Mouse (Mus musculus): ENCODE measurements around the gene Gpr21.
"Not testable (repeated sequence)": the region's sequence is repeated elsewhere in the genome, so short reads cannot be mapped to it uniquely, and the experiment has no call there.

The Gpr21 gene

DNA sequence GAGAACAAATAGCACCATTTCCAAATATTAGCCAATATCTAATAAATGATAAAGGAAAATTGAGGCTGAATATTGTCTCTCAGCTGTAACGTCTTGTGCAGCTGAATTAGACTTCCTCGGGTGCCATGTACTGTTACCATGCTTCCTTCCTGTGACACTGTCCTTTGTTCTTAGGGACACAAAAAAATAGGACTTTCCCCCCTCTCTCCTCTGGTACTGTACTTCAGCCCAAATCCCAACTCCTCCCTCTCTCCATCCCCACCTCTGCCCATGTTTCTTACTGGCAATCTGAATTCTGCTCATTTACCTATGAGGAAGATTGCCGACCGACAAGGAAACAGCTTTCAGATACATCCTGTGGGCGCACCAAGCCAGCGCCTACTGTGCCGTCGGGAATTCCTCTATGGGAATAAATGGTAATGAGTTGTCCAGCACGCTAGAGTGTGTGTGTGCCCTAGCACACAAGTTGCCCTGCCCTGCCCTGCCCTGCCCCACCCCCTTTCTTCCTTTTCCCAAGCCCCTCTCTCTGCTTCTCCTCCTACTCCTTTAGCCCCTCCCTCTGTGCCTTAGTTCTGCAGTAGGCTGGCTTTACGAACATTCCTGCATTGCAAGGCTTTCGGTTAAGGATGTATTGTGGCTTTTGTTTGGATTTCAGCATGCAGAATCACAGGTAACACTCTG is at the start of gene Gpr21:
Gene Gpr21, plus strand, starts transcription at position 303 of the 681 bp plus-strand sequence.
- DNase-seq (ENCODE audit: low spot score), result no peak

DNA sequence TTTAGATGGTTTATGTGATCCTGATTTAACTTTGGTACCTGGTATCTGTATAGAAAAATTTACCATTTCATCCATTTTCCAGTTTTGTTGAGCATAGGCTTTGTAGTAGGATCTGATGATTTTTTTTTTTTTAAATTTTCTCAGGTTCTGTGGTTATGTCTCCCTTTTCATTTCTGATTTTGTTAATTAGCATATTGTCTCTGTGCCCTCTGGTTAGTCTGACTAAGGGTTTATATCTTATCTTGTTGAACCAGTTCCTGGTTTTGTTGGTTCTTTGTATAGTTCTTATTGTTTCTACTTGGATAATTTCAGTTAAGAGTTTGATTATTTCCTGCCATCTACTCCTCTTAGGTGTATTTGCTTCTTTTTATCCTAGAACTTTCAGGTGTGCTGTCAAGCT is 36.6 kb upstream of the Gpr21 start:
- no peak for DNase-seq (ENCODE audit: low spot score)

- DNase-seq (ENCODE audit: low spot score), result no peak
Measured at GRCm38 (mm10) chr2:37480039-37480438, 36.1 kb upstream of the Gpr21 start.

GRCm38 (mm10) chr2:37484165-37484564 is 32.0 kb upstream of the Gpr21 start:
- no peak for DNase-seq (ENCODE audit: low spot score)

DNA sequence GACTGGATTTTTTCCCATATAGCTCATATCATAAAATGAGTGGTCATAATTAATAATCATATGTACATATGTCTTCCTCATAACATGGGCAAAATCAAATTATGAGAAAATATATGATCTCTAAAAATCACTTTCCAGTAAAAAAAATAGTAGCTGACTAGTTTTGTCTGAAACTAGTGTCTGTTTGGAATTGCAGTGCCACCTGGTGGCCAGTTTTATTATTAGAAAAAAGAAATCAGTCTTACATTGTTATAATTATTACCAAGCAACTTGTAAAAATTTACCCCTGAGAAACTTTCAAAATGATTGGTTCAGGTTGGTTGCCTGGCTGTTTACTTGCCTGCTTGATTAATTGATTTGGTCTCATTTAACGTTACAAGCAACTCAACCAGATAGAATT is 30.8 kb upstream of the Gpr21 start:
- peak; percentile 39 for DNase-seq (ENCODE audit: low spot score)

DNA sequence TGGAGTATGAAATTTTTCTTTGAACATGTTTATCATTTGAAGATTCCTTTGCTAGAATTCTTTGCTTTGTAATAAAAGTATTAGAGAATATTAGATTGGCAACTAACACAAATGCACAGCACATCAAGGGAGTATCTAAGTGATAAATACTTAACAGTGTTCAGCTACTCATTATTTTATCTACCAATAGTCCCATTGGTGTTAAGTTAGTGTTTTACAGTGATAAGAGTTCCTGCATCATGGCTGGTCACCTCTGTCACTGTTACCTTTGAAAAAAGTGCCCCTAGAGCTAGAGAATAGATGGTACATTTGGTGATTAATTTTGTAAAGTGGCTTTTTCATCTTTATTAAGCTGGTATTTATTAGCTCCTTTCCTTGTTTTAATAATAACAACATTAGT is 29.7 kb upstream of the Gpr21 start:
- DNase-seq (ENCODE audit: low spot score), result no peak

DNA sequence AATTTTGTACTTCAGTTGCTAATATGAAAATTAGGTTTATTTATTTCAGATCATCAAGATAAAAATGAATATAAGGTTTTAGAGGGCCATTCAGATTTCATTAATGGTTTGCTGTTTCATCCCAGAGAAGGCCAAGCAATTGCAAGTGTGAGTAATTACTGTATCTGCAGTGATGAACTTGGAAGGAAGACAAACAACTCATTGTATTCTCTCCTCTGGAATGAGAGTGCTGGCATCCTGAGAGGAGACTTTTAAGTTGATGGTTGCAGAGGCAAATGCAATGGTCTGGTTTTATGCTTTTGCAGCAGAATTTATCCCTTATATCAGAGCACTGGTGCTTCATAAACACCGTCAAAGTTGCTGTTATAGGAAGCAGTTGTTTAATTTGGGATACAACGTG is 27.2 kb upstream of the Gpr21 start:
- DNase-seq (ENCODE audit: low spot score), result no peak

DNA sequence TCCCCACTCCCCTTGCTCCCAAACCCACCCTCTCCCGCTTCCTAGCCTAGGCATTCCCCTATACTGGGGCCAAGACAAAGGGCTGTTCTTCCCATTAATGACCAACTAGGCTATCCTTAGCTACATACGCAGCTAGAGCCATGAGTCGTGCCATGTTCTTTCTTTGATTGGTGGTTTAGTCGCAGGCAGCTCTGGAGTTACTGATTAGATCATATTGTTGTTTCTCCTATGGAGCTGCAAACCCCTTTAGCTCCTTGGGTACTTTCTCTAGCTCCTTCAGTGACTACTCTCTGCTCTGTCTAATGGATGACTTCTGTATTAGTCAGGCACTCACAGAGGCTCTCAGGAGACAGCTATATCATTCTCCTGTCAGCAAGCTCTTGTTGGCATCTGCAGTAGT is 18.8 kb upstream of the Gpr21 start:
- DNase-seq (ENCODE audit: low spot score), result no peak

DNA sequence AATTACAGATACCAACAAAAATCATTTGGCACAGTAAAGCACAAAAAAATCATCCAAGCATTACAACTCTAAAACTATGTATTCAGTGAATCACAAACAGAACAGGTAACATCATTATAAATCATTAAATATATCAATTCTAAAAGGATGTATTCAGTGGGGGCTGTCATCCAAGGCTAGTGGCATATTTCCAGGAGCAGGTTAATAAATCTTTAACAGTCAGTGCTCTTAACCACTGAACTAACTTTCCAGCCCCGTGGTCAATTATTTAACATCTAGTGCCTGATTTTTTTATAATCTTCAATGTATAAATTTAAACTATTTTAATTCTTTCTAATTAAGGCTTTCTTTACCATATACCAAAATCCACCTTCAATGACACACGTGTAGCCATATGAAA is 10.3 kb upstream of the Gpr21 start:
- DNase-seq (ENCODE audit: low spot score), result not testable (repeated sequence)

DNA sequence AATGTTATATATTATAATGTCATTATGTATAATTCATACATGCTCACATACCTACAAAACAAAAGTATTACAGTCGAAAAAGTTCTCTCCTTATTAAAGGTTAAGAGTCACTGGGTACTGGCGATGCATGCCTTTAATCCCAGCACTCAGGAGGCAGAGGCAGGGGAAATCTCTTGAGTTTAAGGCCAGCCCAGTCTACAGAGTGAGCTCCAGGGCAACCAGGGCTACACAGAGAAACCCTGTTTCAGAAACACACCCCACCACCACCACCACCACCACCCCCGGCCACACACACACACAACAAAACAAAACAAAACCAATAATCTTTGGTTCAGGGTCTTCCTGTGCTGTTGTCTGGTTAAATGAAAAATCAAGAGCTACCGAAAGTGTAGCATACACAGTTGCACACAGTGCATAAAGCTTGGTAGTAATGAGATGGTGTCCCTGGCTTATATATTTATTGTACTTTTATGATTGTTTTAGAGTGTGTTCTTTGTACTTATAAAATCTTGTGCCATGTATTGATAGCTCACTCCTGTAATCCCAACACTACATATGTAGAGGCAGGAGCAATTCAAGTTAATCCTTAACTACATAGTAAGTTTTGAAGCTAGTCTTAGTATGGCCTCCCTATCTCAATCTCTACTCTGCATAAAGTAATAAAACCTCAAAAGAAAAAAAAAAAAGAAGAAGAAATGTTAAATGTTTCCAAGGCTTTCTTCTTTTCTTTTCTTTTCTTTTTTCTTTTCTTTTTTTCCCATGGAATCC is 4.8 kb upstream of the Gpr21 start:
- no peak for DNase-seq (ENCODE audit: low spot score)

DNA sequence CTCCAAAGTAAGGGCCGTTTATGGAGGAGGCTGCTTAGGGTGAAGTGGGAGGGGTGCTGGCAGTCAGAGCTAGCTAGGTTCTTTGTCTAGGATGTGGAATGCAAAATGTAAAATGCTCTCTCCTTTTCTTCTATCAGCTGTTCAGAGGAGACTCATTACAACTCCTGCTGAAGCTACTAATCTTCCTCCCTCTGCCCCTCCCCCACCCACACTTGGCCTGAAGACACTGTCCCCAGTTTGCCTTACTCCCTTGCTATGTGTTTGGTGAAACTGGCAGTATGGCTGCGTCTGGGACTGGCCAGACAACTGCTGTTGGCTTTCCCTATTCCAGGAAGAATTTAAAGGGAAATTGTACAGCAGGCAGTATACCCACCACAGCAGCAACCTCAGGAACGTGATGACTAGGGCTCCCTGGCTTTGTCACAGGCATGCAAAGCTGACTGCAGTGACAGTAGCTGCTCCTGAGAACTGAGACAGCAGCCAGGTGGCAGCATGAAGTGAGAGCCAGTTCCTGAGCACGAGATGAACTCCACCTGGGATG is 860 bp downstream of the Gpr21 start:
- DNase-seq (ENCODE audit: low spot score), result no peak

DNA sequence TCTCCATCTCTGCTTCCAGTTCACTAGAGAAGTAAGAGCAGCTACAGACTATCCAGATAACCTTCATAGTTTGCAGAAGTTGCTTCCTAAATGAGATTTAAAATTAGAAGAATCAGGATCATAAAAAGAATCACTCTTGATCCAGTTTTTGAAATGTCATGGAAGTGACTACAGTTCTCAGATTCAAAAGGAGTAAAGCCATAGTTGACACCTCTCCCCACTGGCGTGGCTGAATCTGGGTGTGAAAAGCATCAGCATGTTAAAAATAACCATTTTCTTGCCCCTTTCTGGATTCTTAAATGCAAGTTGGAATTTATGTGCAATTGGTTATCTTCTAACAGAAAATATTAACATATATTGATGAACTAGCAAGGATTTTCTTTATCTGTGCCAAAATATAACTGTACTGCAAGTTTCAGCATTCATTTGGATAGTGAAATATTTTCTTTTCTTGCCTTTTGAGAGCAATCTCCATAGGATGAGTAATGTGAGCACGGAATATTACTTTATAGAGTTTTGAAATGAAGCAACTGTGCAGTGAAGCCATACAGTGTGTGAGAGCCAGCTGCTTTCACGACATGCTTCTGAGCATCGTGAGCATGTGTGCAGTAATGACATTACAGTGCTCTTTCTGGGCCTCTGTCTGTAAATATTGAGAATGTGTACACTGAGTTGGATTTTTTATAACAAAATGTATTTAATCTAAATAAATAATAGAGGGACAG is 2.6 kb downstream of the Gpr21 start:
- no peak for DNase-seq (ENCODE audit: low spot score)

DNA sequence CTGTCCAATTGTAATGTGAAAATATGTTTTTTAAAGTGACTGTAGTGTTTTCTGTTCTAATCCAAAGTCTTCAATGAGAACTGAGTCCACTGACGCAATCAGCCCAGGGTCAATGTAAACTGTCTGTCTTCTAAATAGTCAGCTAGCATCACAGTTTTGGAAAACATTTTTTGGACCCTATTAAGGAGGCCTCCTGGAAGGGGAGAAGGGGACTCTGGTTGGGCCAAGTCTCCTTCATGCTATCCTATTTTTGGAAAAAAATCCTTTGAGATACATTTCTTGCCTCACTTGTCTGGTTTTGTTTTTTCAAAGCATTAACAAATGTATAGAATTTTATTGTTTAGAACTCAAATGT is 3.1 kb downstream of the Gpr21 start:
- DNase-seq (ENCODE audit: low spot score), result no peak

DNA sequence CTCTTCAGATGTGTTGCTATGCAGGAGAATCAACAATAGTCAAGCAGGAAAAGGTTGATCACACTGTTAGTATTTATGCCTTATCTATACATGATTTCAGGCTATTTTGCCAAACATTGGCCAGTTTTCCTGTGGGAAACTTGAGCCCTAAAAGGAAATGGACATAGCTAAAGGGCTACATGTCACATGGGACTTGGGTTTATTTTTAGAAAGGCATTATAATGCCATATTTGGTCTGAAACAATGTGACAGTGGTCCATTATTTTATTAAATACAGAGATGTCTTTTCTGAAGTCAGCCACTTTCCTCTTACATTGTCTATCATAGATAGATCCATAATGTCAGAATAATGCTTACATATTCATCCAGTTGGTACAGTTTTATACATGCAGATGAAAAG is 11.5 kb downstream of the Gpr21 start:
- DNase-seq (ENCODE audit: low spot score), result no peak

DNA sequence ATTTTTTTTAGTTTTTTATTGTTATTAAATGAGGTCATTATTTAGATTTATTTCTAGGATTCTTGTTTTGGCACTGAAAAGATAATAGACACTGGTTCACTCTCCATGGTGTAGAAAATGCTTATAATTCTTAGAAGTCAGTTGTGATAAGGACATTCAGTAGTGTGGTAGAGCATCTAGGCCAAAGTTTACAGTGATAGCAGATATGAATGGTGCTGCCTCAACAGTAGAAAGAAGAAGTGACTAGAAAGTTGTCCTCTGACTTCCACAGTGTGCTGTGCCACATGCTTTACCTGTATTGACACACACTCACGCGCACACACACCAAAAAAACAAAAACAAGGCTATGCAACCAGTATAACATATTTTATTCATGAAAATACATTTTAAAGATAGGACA is 13.3 kb downstream of the Gpr21 start:
- no peak for DNase-seq (ENCODE audit: low spot score)

DNA sequence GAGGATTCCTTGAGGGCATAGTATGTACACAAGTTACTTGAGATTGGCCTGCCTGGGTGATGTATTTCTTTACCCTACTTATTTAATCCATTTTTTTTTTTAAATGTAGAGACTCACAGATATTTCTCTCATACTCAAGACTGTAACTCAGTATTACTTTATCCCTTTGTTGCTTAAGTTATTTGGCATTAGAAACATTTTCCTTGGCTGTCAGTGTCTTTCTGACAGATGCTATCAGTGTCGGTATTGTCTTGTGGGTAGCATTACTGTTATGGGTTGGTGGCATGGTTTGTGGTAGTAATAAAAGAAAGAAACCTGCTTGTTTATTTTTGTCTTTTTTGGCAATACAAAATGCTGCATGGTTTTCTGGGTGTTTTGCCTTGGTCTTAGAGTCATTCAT is 14.6 kb downstream of the Gpr21 start:
- DNase-seq (ENCODE audit: low spot score), result no peak

GRCm38 (mm10) chr2:37531639-37532038 is 15.5 kb downstream of the Gpr21 start:
- no peak for DNase-seq (ENCODE audit: low spot score)

DNA sequence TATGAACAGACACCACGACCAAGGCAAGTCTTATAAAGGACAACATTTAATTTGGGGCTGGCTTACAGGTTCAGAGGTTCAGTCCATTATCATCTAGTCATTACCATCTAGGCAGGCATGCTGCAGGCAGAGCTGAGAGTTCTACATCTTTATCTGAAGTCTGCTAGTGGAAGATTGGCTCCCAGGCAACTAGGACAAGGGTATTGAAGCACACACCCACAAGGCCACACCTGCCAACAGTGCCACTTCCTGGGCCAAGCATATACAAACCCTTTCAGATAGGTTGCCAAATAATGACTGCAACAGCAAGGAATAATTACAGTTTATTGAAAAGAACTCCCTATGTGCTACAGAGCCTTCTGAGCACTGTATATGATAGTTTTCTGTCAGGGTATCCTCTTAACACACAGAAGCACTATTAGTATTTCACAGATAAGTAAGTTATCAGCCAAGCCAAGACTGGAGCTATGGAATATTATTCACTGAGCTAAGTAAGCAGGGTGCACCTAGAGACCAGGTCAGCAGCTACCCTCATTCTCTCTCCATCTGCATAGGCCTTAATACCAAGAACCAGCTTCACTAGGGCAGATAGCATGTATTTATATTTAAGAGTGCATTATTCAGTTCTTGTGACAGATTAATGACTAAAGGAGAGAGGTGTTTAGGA is 33.3 kb downstream of the Gpr21 start:
- DNase-seq (ENCODE audit: low spot score), result no peak

DNA sequence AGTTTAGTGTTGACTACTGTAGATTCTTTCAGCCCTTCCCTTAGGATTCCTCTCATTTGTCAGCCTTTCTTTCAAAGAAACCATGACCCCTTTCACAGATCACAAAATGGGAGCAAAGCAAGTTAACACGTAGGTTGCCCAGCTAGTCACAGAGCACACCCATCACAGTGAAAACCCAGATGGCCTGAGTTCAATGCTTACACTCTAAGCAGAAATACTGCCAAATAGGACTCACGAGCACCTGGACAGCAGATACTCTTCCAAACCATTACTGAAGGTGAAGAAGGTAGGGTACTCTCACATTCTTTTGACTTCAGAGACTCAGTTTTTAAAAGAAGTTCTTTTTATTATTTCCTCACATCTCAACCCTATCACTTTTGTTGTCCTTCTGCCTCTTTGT is 40.2 kb downstream of the Gpr21 start:
- no peak for DNase-seq (ENCODE audit: low spot score)

DNA sequence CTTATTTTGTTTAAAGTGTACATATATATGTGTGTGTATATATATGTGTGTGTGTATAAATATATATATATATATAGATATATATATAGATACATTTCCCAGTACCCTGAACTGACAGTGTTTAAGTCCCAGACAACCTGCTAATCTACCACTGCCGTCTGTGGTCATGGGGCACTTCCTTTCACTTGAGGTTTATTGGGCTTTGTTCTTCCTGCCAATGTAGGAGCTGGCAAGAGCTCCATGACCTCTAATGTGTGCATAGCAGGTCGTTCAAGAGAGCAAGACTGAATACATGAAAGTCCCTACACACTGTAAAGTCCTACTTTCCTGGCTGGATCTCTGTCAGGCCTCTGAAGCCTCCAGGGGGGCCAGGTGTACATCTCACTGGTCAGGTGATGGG is 49.4 kb downstream of the Gpr21 start:
- DNase-seq (ENCODE audit: low spot score), result peak; percentile 48

DNA sequence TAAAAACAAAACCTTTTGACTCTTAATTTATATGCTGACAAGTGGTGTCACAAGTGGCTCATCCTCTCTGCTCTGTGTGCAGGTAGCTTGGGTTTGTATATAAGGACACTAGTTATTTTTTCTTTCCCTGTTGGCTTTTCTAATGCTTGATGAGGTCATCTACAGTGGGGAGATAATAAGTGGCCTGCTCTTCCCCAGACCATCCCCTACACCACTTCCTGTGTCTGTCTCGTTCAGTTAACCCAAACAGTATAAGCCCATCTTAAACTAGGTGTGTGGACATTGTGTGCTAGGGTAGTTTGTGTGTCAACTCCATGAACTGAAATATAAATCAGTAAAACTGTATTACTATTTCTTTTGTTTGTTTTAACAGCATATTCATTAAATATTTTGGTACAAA is 49.9 kb downstream of the Gpr21 start:
- no peak for DNase-seq (ENCODE audit: low spot score)

DNA sequence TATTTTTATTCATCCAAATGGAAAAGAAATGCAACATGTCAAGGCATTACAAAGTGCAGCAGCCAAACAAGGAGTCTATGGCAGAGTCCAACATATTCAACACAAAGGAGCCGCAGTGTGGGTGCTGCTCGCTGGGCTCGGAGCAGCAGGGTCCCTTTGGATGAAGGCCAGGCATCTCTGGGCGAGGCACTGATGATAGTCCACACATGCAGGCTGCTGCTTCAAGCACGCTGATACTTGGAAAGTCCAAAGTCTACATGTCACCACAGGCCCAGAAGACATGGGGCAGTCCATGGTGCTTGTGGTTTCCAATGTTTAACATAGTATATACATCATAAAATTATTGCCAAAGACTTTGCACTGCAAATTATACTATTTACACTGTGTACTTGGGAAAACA is 53.8 kb downstream of the Gpr21 start:
- no peak for DNase-seq (ENCODE audit: low spot score)
